Mouse (Mus musculus): ENCODE data around the gene Fam19a4.

DNA sequence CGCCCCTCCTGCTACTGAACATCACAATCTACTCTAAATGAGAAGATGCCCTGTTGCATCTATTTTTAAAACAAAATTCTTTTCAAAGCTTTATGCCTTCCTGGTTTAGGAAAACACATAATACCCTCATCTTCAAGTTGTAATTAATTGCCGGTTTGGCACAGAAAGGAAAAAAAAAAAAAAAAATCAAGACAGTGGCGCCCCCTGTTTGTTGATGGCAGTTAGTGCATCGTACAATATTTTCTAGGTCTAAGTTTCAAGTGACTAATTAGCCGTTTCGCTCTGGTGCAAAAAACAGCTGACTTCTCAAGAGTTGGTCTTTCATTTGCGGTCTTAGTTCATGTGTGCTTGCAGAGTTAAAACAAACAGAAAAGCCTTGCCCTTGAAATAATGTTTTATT is 207.1 kb downstream of the Fam19a4 start:
- no peak for TF ChIP-seq CTCF (IDR thresholded peaks at IDR 0.05; ENCODE audit: extremely low read depth, insufficient read depth, low read length)
- TF ChIP-seq POLR2A (IDR thresholded peaks at IDR 0.05; ENCODE audit: extremely low read depth, insufficient read depth, low read length), result no peak

Measured in cortical plate, adult 2 months (tissue).